Mouse (Mus musculus) yolk sac, embryonic 10.5 days (tissue): ENCODE data around the gene Rab3a.

Experiments used
- DNase-seq: peaks from one replicate; pipeline ENCODE4 v3.0.0-alpha.2; 2017; ENCODE audit warnings: low spot score

The Rab3a gene

DNA sequence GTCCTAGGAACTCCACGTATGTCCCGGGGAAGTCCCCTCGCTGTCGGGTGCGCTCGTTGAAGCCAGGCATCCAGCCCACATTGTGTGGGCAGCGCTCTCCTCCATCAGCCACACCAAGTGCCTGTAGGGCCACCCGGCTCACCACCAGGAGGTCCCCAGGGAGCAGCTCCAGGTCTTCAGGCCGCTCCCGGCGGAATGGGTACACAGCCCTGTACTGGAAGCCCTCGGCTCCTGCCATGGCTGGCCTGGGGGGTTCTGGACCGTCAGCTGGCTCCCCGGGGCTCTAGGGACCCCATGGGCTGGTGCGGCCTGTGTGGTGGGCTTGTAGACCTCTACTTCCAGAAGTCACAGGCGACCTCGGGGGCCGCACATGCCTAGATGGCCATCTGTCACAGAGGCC is 20.3 kb downstream of the Rab3a start:
- DNase-seq = no peak

GRCm38 (mm10) chr8:70775227-70775626 is 20.7 kb downstream of the Rab3a start:
- DNase-seq = no peak

- DNase-seq = no peak
Observed at GRCm38 (mm10) chr8:70775851-70776495, 21.5 kb downstream of the Rab3a start.

GRCm38 (mm10) chr8:70776496-70777444 is 22.3 kb downstream of the Rab3a start, which contains the start of gene Pik3r2:
TSS of gene Pik3r2 (minus strand) at chr8:70776713.
- DNase-seq = peak; percentile 97

- no peak for DNase-seq
Observed at GRCm38 (mm10) chr8:70780093-70780492, 25.6 kb downstream of the Rab3a start.

DNA sequence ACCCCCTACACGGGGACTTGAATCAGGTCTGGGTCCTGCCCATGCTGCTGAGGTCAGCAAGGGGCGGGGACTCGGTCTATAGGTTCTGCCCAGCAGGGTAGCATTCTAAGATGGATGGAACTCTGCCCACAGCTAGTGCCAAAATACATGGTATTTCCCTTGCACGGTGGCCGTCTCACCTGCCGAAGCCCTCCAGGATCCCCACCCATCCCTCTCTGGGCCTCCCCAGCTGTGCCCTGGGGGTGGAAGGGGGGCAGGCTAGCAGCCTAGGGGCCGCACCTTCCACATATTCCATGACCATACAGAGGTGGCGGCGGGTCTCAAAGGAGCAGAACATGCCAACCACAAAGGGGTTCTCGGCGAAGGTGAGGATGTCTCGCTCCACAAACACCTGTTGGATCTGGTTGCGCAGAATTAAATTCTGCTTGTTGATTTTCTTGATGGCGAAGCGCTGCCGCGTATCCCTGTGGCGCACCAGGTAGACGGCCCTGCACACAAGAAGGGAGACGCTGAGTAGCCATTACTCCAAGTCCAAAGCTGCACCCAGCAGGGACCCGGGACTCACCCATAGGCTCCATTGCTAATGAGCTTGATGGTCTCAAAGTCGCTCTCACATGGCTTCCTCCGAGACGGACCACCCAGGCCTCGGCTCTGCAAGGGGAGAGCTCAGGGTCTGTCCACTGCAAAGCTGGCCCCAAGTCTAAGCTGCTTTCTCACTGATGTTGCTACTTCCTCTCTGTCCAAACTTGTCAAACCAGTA is 32.0 kb downstream of the Rab3a start:
- DNase-seq = no peak

GRCm38 (mm10) chr8:70787051-70787445 is 32.6 kb downstream of the Rab3a start:
- DNase-seq = no peak

- peak; percentile 91 for DNase-seq
Observed at GRCm38 (mm10) chr8:70787941-70788667, 33.6 kb downstream of the Rab3a start.

DNA sequence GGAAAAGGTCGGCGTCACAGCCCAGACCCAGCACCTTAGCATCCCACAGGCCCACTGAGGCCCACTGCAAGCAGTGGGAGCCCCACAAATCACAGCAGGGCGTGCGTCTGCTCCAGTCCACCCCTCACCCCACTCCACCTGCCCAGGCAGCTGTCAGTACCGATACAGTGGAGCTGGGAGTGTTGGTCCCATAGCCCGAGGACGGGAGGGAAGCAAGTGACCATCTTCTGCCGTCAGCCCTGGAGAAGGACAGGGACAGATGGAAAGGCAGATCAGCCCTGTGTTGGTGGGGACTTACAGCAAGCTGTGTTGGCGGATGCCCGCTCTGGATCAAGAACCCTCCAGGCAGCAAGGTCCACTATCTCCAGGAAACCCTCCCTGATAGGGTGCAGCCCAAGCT is 34.6 kb downstream of the Rab3a start:
- DNase-seq = no peak

GRCm38 (mm10) chr8:70790846-70791245 is 36.4 kb downstream of the Rab3a start:
- no peak for DNase-seq

DNA sequence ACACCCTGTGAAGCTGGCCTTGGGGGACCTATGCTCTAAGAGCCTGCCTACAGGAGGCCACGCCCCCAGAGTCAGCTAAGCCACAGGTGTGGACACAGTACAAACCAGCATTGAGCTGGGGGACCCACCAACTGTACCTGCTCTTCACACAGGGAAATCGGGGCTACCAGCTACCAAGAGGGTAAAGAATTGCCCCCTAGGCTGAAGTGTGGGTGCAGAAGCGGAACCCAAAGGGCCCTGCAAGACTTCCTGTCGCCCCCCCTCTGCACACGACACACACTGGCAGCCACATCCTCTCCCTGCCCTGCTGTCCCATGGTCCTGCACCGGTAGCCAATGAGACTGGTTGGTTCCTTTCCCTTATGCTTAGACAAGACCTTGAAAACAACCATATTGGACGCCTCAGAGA is 36.8 kb downstream of the Rab3a start:
- no peak for DNase-seq

GRCm38 (mm10) chr8:70791975-70792691 is 37.7 kb downstream of the Rab3a start:
- DNase-seq = peak; percentile 97

DNA sequence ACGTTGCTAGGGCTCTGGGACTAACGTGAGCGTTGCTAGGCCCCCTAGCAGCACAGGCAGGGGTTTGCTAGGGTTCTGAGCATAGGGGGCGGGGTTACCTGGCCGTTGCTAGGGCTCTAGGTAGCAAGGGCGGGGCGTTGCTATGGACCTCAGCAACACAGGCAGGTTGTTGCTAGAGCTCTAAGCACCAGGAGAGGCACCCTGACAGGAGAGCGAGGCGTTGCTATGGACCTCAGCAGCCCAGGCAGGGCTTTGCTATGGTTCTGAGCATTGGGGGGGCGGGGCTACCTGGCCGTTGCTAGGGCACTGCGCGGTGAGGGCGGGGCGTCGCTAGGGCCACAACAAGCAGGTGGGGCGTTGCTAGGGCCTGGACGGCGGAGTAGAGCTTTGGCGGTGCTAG is 38.2 kb downstream of the Rab3a start:
- peak; percentile 88 for DNase-seq

DNA sequence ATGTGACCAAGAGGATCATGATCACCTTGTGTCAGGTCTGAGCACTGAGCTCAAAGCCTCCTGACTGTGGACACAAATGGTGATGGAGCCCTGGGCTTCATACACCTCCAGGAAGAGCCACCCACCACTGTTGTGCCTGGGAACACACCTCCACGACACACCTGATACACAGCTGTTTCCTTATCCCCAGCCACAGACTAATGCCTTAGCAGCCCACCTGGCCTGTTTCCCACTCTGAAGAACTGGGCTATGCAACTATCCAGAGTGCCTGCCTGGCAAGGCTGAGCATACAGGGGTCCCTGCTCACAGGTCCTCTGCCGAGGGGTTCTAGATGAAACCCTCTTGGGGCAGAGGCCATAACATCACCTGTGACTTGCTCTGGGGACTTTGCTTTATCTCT is 39.7 kb downstream of the Rab3a start:
- DNase-seq = no peak

DNA sequence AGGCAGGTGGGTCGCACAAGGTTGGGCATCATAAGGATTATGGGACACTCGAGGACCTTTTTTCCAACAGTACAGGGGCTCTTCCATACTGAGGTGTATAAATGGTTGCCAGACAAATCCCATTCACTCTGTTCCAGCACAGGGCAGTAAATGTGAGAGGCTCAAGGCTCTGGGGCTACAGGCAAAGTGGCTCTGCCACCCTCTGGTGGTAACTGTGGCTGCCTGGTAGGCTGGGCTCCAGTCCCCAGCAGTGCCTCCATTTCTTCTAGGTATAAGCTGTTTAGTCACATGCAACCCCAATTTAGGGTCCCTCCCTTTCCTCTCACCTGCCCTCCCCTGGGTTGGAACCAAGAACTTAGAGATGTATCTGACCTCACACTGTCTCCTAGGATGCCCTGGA is 40.9 kb downstream of the Rab3a start:
- DNase-seq = no peak

- no peak for DNase-seq
Observed at GRCm38 (mm10) chr8:70796403-70797080, 42.1 kb downstream of the Rab3a start.

- DNase-seq = peak; percentile 97
Observed at GRCm38 (mm10) chr8:70797081-70798070, 42.9 kb downstream of the Rab3a start.

- no peak for DNase-seq
Observed at GRCm38 (mm10) chr8:70798281-70798680, 43.8 kb downstream of the Rab3a start.

GRCm38 (mm10) chr8:70800648-70801047 is 46.2 kb downstream of the Rab3a start:
- no peak for DNase-seq
